Mouse (Mus musculus) CD4-positive naive resting alpha-beta T cell, adult 76 days (primary cell): ENCODE data around the gene Yeats4. TPM values are rescaled to one million over a fixed set of nuclear protein-coding genes. Genes with fewer than 3 reads are reported as not detected.

ENCODE experiments used
- total RNA-seq: library from RNA; stranded (reverse); gene quantifications from one replicate; pipeline ENCODE4 v1.2.4, GENCODE M21; 2023

Gene Yeats4
- 93.7 TPM for total RNA-seq

GRCm38 (mm10) chr10:117224102-117224990, at the start of gene Yeats4:
Gene Yeats4 (minus strand): TSS chr10:117224507.

GRCm38 (mm10) chr10:117238603-117239002, 14.3 kb upstream of the Yeats4 start, which contains the start of gene 9530003J23Rik:
Gene 9530003J23Rik (minus strand): TSS chr10:117238703.

Other genes with a start within 250 kb of the Yeats4 start
- not detected for gene Best3, start 238.2 kb downstream of the Yeats4 start, total RNA-seq
- gene Lrrc10, start 179.2 kb downstream of the Yeats4 start, total RNA-seq: not detected
- gene Cct2, start 160.7 kb downstream of the Yeats4 start, total RNA-seq: 269 TPM
- 32.2 TPM for gene Frs2, start 76.0 kb downstream of the Yeats4 start, total RNA-seq
- gene 9530003J23Rik, start 14.2 kb upstream of the Yeats4 start, total RNA-seq: not detected
- 45.1 TPM for gene Lyz2, start 57.8 kb upstream of the Yeats4 start, total RNA-seq
- 2.9 TPM for gene Lyz1, start 68.4 kb upstream of the Yeats4 start, total RNA-seq
- 108 TPM for gene Cpsf6, start 155.5 kb upstream of the Yeats4 start, total RNA-seq